Mouse (Mus musculus) ES-E14 (cell line): ENCODE results near the gene Nsmce1. TPM values are rescaled to one million over a fixed set of nuclear protein-coding genes. Genes with fewer than 3 reads are reported as not detected.
A peak's percentile ranks its signal among the peaks of the same experiment; 100 is the strongest.

Experiments used
- DNase-seq: peaks from one replicate; pipeline ENCODE4 v3.0.0-alpha.2; 2013; ENCODE audit warnings: low read depth, low spot score
- H3K27ac ChIP-seq: 2 replicates; pipeline ENCODE4 v1.5.1; 2012; ENCODE audit warnings: low read depth, mild to moderate bottlenecking, low read length, moderate library complexity, mixed read lengths; ENCODE audit not compliant: poor library complexity, insufficient read depth, severe bottlenecking
- H3K36me3 ChIP-seq: 2 replicates; pipeline ENCODE4 v1.6.1; 2012; ENCODE audit warnings: mild to moderate bottlenecking, low read length, moderate library complexity, mixed read lengths; ENCODE audit not compliant: control insufficient read depth, poor library complexity, insufficient read depth, severe bottlenecking
- H3K4me1 ChIP-seq, 2 experiments: fragments of 150-350 bp in 1 of 2; sonication (generic) in 1 of 2; 2 replicates each; pipeline ENCODE4 v1.6.1; 2012; ENCODE audit warnings: low read length in 2 of 2, mild to moderate bottlenecking in 1 of 2, mixed read lengths in 1 of 2; ENCODE audit not compliant: control insufficient read depth in 2 of 2, insufficient read depth in 2 of 2, poor library complexity in 1 of 2
- H3K4me3 ChIP-seq, 2 experiments: fragments of 150-350 bp in 1 of 2; sonication (generic) in 1 of 2; 2 replicates each; pipeline ENCODE4 v1.5.1; 2012; ENCODE audit warnings: low read length in 2 of 2, low read depth in 1 of 2, mild to moderate bottlenecking in 1 of 2, mixed read lengths in 1 of 2; ENCODE audit not compliant: insufficient read depth in 1 of 2, poor library complexity in 1 of 2, severe bottlenecking in 1 of 2
- H3K9ac ChIP-seq: 2 replicates; pipeline ENCODE4 v1.6.1; 2012; ENCODE audit warnings: low read depth, mild to moderate bottlenecking, low read length, mixed read lengths; ENCODE audit not compliant: poor library complexity, insufficient read depth, severe bottlenecking
- H3K9me3 ChIP-seq: fragments of 150-350 bp; sonication (generic); 2 replicates; pipeline ENCODE4 v1.6.1; 2012; ENCODE audit warnings: low read depth, mild to moderate bottlenecking, low read length; ENCODE audit not compliant: control insufficient read depth, insufficient read depth
- CHD2 ChIP-seq: IDR thresholded peaks from 2 replicates; pipeline ENCODE4 v1.6.1; 2014; ENCODE audit warnings: mild to moderate bottlenecking, low read depth, low read length, inconsistent platforms
- HCFC1 ChIP-seq: IDR thresholded peaks from 2 replicates; pipeline ENCODE4 v1.6.1; 2012; ENCODE audit warnings: low read length, inconsistent platforms, borderline replicate concordance; ENCODE audit not compliant: insufficient read depth
- MAFK ChIP-seq: IDR thresholded peaks from 2 replicates; pipeline ENCODE4 v1.6.1; 2014; ENCODE audit warnings: mild to moderate bottlenecking, low read depth, low read length, inconsistent platforms; ENCODE audit not compliant: insufficient read depth
- ZC3H11A ChIP-seq: IDR thresholded peaks from 2 replicates; pipeline ENCODE4 v1.6.1; 2012; ENCODE audit warnings: low read depth, mild to moderate bottlenecking, inconsistent platforms, low read length, borderline replicate concordance
- ZNF384 ChIP-seq: IDR thresholded peaks from 2 replicates; pipeline ENCODE4 v1.6.1; 2012; ENCODE audit warnings: low read depth, low read length, inconsistent platforms
- in situ Hi-C, 2 experiments: fragments of 600-800 bp; cut with MboI; formaldehyde crosslinking; loops; one replicate each; pipeline ENCODE4 v1.15.1; 2025; ENCODE audit warnings: low sequenced_read_pairs in 2 of 2, inconsistent platforms in 1 of 2; ENCODE audit not compliant: unreplicated experiment in 2 of 2
- total RNA-seq: library from RNA; depleted of rRNA; stranded (reverse); fragments of 300-350 nt; gene quantifications from 2 replicates; pipeline ENCODE4 v1.2.3, GENCODE M21; 2012; rRNA removed

Gene Nsmce1
- 62.5 and 72.3 TPM in 2 replicates for total RNA-seq

DNA sequence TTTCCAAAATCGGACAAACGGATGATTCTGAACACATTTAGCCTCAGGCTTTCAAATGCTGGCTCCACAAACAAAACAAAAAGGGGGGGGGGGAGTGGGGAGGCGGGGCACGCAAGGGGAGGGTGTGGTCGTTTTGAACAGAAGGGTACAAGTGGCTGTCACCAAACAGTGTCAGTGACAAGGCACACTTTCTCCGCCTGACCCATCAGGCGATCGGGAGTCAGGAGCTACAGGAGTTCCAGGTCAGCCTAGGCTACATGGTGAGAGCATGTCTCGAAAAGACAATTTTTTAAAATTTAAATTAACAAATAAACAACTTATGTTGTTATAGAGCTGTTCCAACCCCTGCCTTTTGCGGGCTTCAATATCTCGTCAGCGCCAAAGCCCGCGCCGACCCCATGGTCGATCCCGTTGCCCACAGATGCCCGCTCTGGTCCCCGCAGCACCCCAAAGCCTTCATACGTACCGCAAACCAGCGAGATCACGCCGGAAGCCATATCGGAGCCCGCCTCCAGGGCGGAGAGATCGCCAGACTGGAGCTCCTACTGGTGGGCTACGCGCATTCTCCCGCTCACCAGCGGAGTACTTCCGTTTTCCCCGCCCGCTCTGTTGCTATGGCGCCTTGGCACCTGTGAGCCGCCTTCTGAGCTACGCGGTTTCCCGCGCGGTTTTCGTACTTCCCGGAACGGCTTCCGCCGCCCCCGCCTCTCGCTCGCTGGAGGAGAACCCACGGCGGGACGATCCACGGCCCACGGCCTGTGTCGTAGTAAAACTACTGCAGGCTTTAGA is at the start of gene Nsmce1:
TSS of gene Nsmce1 (minus strand) at position 650 of the 789 bp plus-strand sequence.
- no peak for TF ChIP-seq HCFC1
- no peak for TF ChIP-seq MAFK
- no peak for TF ChIP-seq ZNF384
- TF ChIP-seq CHD2: no peak
- TF ChIP-seq ZC3H11A: no peak
- Histone ChIP-seq H3K27ac (peak within 1 kb of the TSS; percentile 54), H3K9ac (peak within 1 kb of the TSS; percentile 94), H3K9me3 (no peaks in the 10 kb centered on the region), H3K4me3 (peak within 1 kb of the TSS; percentile 83 to 91), H3K4me1 (peaks cover 3% of the 10 kb centered on the region in 2 experiments; a peak in 1 of 4 replicates), H3K36me3 (no peaks in the 10 kb centered on the region; the same call in 1 of the 2 replicates)
- DNase-seq: peak; percentile 86
- in situ Hi-C loops: no loop called here

DNA sequence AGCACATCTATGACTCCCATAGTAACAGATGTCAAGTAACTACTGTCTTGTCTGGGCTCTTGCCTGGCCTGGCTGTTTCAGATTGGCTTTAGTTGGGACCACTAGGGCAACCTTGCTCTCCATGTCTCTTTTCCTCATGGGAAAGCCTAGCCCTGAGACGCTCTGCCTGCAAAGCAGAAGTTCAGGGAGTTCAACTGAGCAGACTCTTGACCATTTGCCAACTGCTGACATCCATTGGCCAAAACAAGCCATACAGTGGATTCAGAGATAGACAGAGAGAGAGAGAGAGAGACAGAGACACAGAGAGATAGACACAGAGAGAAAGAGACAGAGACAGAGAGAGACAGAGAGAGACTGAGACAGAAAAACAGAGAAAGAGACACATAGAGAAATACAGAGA is 49.6 kb upstream of the Nsmce1 start:
- in situ Hi-C loops: no loop called here
- Histone ChIP-seq H3K9me3 (no peaks in the 10 kb centered on the region), H3K27ac (no peak overlapping the region), H3K4me3 (no peak overlapping the region), H3K4me1 (peaks cover 0 to 2% of the 10 kb centered on the region in 2 experiments; a peak in 1 of 4 replicates), H3K36me3 (no peaks in the 10 kb centered on the region), H3K9ac (no peak overlapping the region)
- DNase-seq: no peak
- TF ChIP-seq HCFC1: no peak
- no peak for TF ChIP-seq ZC3H11A
- no peak for TF ChIP-seq MAFK
- TF ChIP-seq CHD2: no peak
- TF ChIP-seq ZNF384: no peak

- no peaks in the 10 kb centered on the region for H3K36me3 ChIP-seq
- H3K9me3 ChIP-seq: no peaks in the 10 kb centered on the region
- H3K4me1 ChIP-seq: peaks cover 0 to 2% of the 10 kb centered on the region in 2 experiments; a peak in 1 of 4 replicates
- no peak overlapping the region for H3K9ac ChIP-seq
- H3K27ac ChIP-seq: no peak overlapping the region
- no peak overlapping the region for H3K4me3 ChIP-seq
- TF ChIP-seq CHD2: no peak
- TF ChIP-seq ZNF384: no peak
- TF ChIP-seq MAFK: no peak
- TF ChIP-seq HCFC1: no peak
- no peak for TF ChIP-seq ZC3H11A
- DNase-seq: no peak
- in situ Hi-C loops: no loop called here
These were observed 48.0 kb upstream of the Nsmce1 start for GRCm38 (mm10) chr7:125539351-125539750.

DNA sequence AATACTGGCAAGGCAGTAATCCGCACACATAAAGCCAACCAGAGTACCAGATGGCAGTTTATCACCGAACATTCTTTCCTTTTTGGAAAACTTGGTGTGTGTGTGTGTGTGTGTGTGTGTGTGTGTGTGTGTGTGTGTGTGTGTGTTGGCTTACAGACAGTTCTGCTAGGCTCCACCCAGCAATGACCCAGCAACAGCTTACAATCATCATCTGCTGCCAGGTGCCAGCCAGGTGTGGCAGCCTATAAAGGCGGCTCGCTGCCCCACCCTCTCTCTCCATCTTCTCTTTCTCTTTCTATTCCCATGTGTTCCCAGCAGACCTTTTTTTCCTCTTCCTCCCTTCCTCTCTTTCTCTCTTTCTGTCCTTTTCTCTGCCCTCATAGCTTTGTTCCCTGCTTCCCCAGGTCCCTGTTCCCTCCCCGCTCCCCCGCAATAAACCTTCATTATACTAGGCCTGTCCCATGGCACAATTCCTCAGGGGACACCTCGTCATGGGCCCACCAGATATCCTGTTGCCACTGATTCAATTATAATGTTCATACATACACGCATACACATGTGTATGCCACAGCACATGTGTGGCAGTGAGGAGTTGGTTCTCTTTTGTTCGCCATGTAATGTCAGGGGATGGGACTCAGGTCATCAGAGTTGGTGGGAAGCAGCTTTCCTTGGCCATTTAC is 36.6 kb upstream of the Nsmce1 start:
- no peak overlapping the region for H3K27ac ChIP-seq
- H3K4me1 ChIP-seq: no peaks in the 10 kb centered on the region
- no peak for TF ChIP-seq MAFK
- TF ChIP-seq CHD2: no peak
- no peak for TF ChIP-seq ZC3H11A
- no peak for TF ChIP-seq HCFC1
- no peak for TF ChIP-seq ZNF384
- H3K9me3 ChIP-seq: no peaks in the 10 kb centered on the region
- H3K36me3 ChIP-seq: no peaks in the 10 kb centered on the region
- H3K4me3 ChIP-seq: no peak overlapping the region
- no peak for DNase-seq
- H3K9ac ChIP-seq: no peak overlapping the region
- in situ Hi-C loops: no loop called here
